Mouse (Mus musculus): ENCODE data around the gene Synpo2l. TPM values are rescaled to one million over a fixed set of nuclear protein-coding genes. Genes with fewer than 3 reads are reported as not detected.

The Synpo2l gene
- polyA plus RNA-seq, 1 experiment from 2014 or later = 0.75 TPM

GRCm38 (mm10) chr14:20681742-20682141, 13.6 kb upstream of the Synpo2l start:
- no peak overlapping the region for H3K27ac ChIP-seq (ENCODE audit: low read depth)
- no peak overlapping the region for H3K4me2 ChIP-seq
- H3K9ac ChIP-seq = no peak overlapping the region
- no peaks in the 10 kb centered on the region for H3K4me1 ChIP-seq (ENCODE audit: insufficient read depth)
- no peak for DNase-seq
- ATAC-seq (ENCODE audit: insufficient read depth) = no peak
- H3K9me3 ChIP-seq (ENCODE audit: low read depth, low read length) = no peaks in the 10 kb centered on the region
- H3K4me3 ChIP-seq (ENCODE audit: low read depth, low read length) = no peak overlapping the region
- H3K36me3 ChIP-seq (ENCODE audit: insufficient read depth) = peaks cover 100% of the 10 kb centered on the region
- 90% methylated on average over 2 of the region's 2 CpGs for WGBS
- TF ChIP-seq CTCF (IDR thresholded peaks at IDR 0.05; ENCODE audit: low read depth) = no peak
- H3K27me3 ChIP-seq (ENCODE audit: insufficient read depth, low read length) = no peaks in the 10 kb centered on the region

GRCm38 (mm10) chr14:20677906-20678305, 9.8 kb upstream of the Synpo2l start:
- no peak overlapping the region for H3K4me3 ChIP-seq (ENCODE audit: low read depth, low read length)
- H3K27ac ChIP-seq (ENCODE audit: low read depth) = no peak overlapping the region
- 85% methylated on average over 4 of the region's 4 CpGs for WGBS
- DNase-seq = no peak
- no peak for TF ChIP-seq CTCF (IDR thresholded peaks at IDR 0.05; ENCODE audit: low read depth)
- no peak overlapping the region for H3K9ac ChIP-seq
- peaks cover 75% of the 10 kb centered on the region for H3K36me3 ChIP-seq (ENCODE audit: insufficient read depth)
- H3K4me2 ChIP-seq = no peak overlapping the region
- H3K9me3 ChIP-seq (ENCODE audit: low read depth, low read length) = no peaks in the 10 kb centered on the region
- no peaks in the 10 kb centered on the region for H3K27me3 ChIP-seq (ENCODE audit: insufficient read depth, low read length)
- no peak for ATAC-seq (ENCODE audit: insufficient read depth)
- H3K4me1 ChIP-seq (ENCODE audit: insufficient read depth) = peaks cover 8% of the 10 kb centered on the region; the same call in 1 of the 2 replicates

GRCm38 (mm10) chr14:20674064-20674833, 6.1 kb upstream of the Synpo2l start, which contains the start of gene Sec24c:
TSS of gene Sec24c (plus strand) at chr14:20674308.
- H3K27me3 ChIP-seq (ENCODE audit: insufficient read depth, low read length) = no peaks in the 10 kb centered on the region
- ATAC-seq (ENCODE audit: insufficient read depth) (peak; percentile 96), DNase-seq (peak; percentile 100)
- peak within 1 kb of the TSS; percentile 63 for H3K4me3 ChIP-seq (ENCODE audit: low read depth, low read length)
- peak within 1 kb of the TSS; percentile 68 for H3K4me2 ChIP-seq
- peaks cover 8% of the 10 kb centered on the region; the same call in 1 of the 2 replicates for H3K4me1 ChIP-seq (ENCODE audit: insufficient read depth)
- peaks cover 38% of the 10 kb centered on the region for H3K36me3 ChIP-seq (ENCODE audit: insufficient read depth)
- H3K27ac ChIP-seq (ENCODE audit: low read depth) = peak within 1 kb of the TSS; percentile 88
- H3K9ac ChIP-seq = peak within 1 kb of the TSS; percentile 65
- TF ChIP-seq CTCF (IDR thresholded peaks at IDR 0.05; ENCODE audit: low read depth) = no peak
- H3K9me3 ChIP-seq (ENCODE audit: low read depth, low read length) = no peaks in the 10 kb centered on the region
- WGBS = 2% methylated on average over 43 of the region's 43 CpGs

- Histone ChIP-seq H3K27me3 (ENCODE audit: insufficient read depth, low read length) (no peaks in the 10 kb centered on the region), H3K9me3 (ENCODE audit: low read depth, low read length) (no peaks in the 10 kb centered on the region), H3K36me3 (ENCODE audit: insufficient read depth) (peaks cover 33% of the 10 kb centered on the region), H3K4me1 (ENCODE audit: insufficient read depth) (peaks cover 8% of the 10 kb centered on the region; the same call in 1 of the 2 replicates), H3K4me3 (ENCODE audit: low read depth, low read length) (peak overlapping the region; percentile 63), H3K4me2 (peak overlapping the region; percentile 68), H3K27ac (ENCODE audit: low read depth) (peak overlapping the region; percentile 88), H3K9ac (peak overlapping the region; percentile 48)
- no peak for TF ChIP-seq CTCF (IDR thresholded peaks at IDR 0.05; ENCODE audit: low read depth)
- DNase-seq (no peak), ATAC-seq (ENCODE audit: insufficient read depth) (peak; percentile 57)
- 8% methylated on average over 13 of the region's 13 CpGs for WGBS
These were observed 5.5 kb upstream of the Synpo2l start for GRCm38 (mm10) chr14:20673735-20674063.

GRCm38 (mm10) chr14:20672990-20673389, 4.8 kb upstream of the Synpo2l start:
- Histone ChIP-seq H3K27me3 (ENCODE audit: insufficient read depth, low read length) (no peaks in the 10 kb centered on the region), H3K36me3 (ENCODE audit: insufficient read depth) (peaks cover 26% of the 10 kb centered on the region), H3K9me3 (ENCODE audit: low read depth, low read length) (no peaks in the 10 kb centered on the region), H3K4me2 (peak overlapping the region; percentile 68), H3K4me3 (ENCODE audit: low read depth, low read length) (no peak overlapping the region), H3K9ac (no peak overlapping the region), H3K27ac (ENCODE audit: low read depth) (no peak overlapping the region), H3K4me1 (ENCODE audit: insufficient read depth) (peaks cover 8% of the 10 kb centered on the region; the same call in 1 of the 2 replicates)
- peak; percentile 56 for TF ChIP-seq CTCF (IDR thresholded peaks at IDR 0.05; ENCODE audit: low read depth)
- DNase-seq = peak; percentile 69
- no peak for ATAC-seq (ENCODE audit: insufficient read depth)
- 93% methylated on average over 2 of the region's 2 CpGs for WGBS

- 0 out of 2 replicates have a peak, but pooled peaks cover 5% of the 10 kb centered on the region for H3K4me1 ChIP-seq (ENCODE audit: insufficient read depth)
- H3K9me3 ChIP-seq (ENCODE audit: low read depth, low read length) = no peaks in the 10 kb centered on the region
- H3K36me3 ChIP-seq (ENCODE audit: insufficient read depth) = no peaks in the 10 kb centered on the region
- no peak overlapping the region for H3K4me2 ChIP-seq
- H3K4me3 ChIP-seq (ENCODE audit: low read depth, low read length) = no peak overlapping the region
- H3K27ac ChIP-seq (ENCODE audit: low read depth) = no peak overlapping the region
- no peak for DNase-seq
- H3K27me3 ChIP-seq (ENCODE audit: insufficient read depth, low read length) = no peaks in the 10 kb centered on the region
- no peak for TF ChIP-seq CTCF (IDR thresholded peaks at IDR 0.05; ENCODE audit: low read depth)
- 59% methylated on average over 1 of the region's 1 CpGs for WGBS
- no peak overlapping the region for H3K9ac ChIP-seq
- no peak for ATAC-seq (ENCODE audit: insufficient read depth)
These were observed 685 bp downstream of the Synpo2l start for GRCm38 (mm10) chr14:20667469-20667868.

GRCm38 (mm10) chr14:20664436-20664835, 3.7 kb downstream of the Synpo2l start:
- peak overlapping the region; percentile 2; the same call in 1 of the 2 replicates for H3K27ac ChIP-seq (ENCODE audit: low read depth)
- no peak overlapping the region; the same call in 1 of the 2 replicates for H3K4me3 ChIP-seq (ENCODE audit: low read depth, low read length)
- H3K27me3 ChIP-seq (ENCODE audit: insufficient read depth, low read length) = no peaks in the 10 kb centered on the region
- H3K36me3 ChIP-seq (ENCODE audit: insufficient read depth) = no peaks in the 10 kb centered on the region
- peak overlapping the region; percentile 17; the same call in 1 of the 2 replicates for H3K9ac ChIP-seq
- H3K9me3 ChIP-seq (ENCODE audit: low read depth, low read length) = no peaks in the 10 kb centered on the region
- DNase-seq (no peak), ATAC-seq (ENCODE audit: insufficient read depth) (no peak)
- no peak overlapping the region for H3K4me2 ChIP-seq
- no peak for TF ChIP-seq CTCF (IDR thresholded peaks at IDR 0.05; ENCODE audit: low read depth)
- WGBS = 40% methylated on average over 3 of the region's 3 CpGs
- 0 out of 2 replicates have a peak, but pooled peaks cover 8% of the 10 kb centered on the region for H3K4me1 ChIP-seq (ENCODE audit: insufficient read depth)
